Mouse (Mus musculus) cortical plate, adult 2 months (tissue): Measurements from ENCODE around the gene Ptprd.

Experiments used
- CTCF ChIP-seq: fragments of 200-500 bp; IDR thresholded peaks from 2 replicates; pipeline ENCODE4 v1.5.1; 2011; ENCODE audit warnings: mild to moderate bottlenecking, control low read depth, low read length; ENCODE audit not compliant: insufficient read depth; ENCODE audit errors: extremely low read depth
- POLR2A ChIP-seq: fragments of 200-500 bp; IDR thresholded peaks from 2 replicates; pipeline ENCODE4 v1.6.1; 2011; ENCODE audit warnings: mild to moderate bottlenecking, low read length, control low read depth; ENCODE audit not compliant: insufficient read depth; ENCODE audit errors: extremely low read depth

DNA sequence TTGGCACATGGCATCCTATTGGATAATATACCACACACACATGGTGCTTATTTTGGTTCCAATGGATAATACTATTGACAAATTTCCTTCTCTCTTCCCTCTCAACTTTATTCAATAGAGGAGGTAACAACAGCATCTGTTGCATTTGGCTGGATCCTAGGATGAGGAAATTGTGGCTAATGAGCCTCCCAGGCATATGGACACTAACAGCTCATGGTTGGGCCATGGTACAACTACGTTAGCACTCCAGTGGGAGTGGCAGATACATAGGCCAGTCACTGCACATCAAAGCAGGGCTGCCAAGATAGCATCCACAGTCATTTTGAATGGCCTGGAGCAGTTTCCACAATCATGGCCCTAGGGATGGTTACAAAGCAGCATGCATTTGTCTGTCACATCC lies 2238.4 kb downstream of the Ptprd start:
- TF ChIP-seq POLR2A (no peak), CTCF (no peak)
